Comparison of ENCODE assay signal across 11 mouse cellular contexts in the genomic region with DNA sequence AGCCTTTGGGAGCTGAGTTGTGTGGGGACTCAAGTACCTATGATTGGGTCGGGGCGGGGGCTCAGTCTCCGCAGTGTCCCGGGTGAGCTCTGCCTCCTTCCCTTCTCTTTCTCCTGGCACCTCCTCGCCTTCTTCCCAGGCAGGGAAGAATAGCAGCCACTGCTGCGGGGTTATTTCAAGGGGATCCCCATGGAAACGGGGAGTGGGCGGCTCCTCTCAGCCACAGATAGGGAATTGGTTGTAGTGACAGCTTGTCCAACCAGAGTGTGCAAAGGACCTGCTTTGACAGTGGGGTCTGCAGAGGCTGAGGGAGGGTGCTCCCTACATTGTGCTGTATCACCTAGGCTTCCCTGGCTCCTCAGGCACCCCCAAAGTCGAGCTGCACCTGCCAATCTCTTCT. TPM values are rescaled to one million over a fixed set of nuclear protein-coding genes. Genes with fewer than 3 reads are reported as not detected.
DNase-seq lines count a peak whose midpoint lies in the region; TF ChIP-seq lines count a peak whose summit lies in the region.
"Had no signal": no experiment of that assay in that cellular context is flagged by ENCODE, and none has a peak within 500 bp of the region (broad histone marks: within the 10 kb centered on the region; RNA-seq: fewer than 3 reads in every experiment).

No protein-coding gene starts in this region.

- H3K4me3 ChIP-seq in left cerebral cortex, adult 2 months: no peak overlapping the region

- peak overlapping the region; percentile 91 for H3K27ac ChIP-seq in left cerebral cortex, adult 2 months
- H3K27ac ChIP-seq: liver, embryonic 14.5 days had no signal

- TF ChIP-seq CTCF in left cerebral cortex, adult 2 months (IDR thresholded peaks at IDR 0.05): no peak

- peak; percentile 52 for DNase-seq in cerebellum, adult 11-12 months
- no peak for DNase-seq in cerebellum, postnatal 36 days
- peak; percentile 71 to 73 for DNase-seq in frontal cortex, postnatal 10 days (ENCODE audit: low spot score in 2 of 2)
- DNase-seq in left cerebral cortex, adult 2 months (ENCODE audit: extremely low spot score in 1 of 2, low spot score in 2 of 2): peak; percentile 70 to 78
- DNase-seq in right cerebral cortex, adult 18-20 months: peak; percentile 89
- no peak for DNase-seq in yolk sac, embryonic 10.5 days (ENCODE audit: low spot score)
- no peak for DNase-seq in adrenal gland, postnatal 36 days
- no peak for DNase-seq in adrenal gland, adult 2 months
- DNase-seq: thymus, postnatal 14 days had no signal

- intact Hi-C loops in left cerebral cortex, adult 2 months (cut with DNase I): no loop called here

RNA-seq across cellular contexts. Expression of gene Ppp2r2c, which starts 22.5 kb away (rescaled TPM):
- 100 to 1,000 TPM; 448 to 462 TPM for total RNA-seq in left cerebral cortex, adult 2 months (2021)
- 1 to 10 TPM; 4.0 to 6.6 TPM for total RNA-seq in adrenal gland, postnatal 36 days (2021)
- 1 to 10 TPM; 4.0 to 6.9 TPM for total RNA-seq in adrenal gland, adult 2 months (2021)
- 5.1 and 8.3 TPM in 2 replicates for polyA plus RNA-seq in adrenal gland, adult 2 months (2012; rRNA removed)
- total RNA-seq: hematopoietic stem cell, adult 5-6 weeks had no signal
- polyA plus RNA-seq: liver, embryonic 14.5 days had no signal

Comparison
In these comparisons a context has a peak if more than half of its experiments do, and no peak if none do; other contexts are left out.
1. DNase-seq: peak in cerebellum, adult 11-12 months (single experiment), frontal cortex, postnatal 10 days (2 of 2), left cerebral cortex, adult 2 months (2 of 2) and right cerebral cortex, adult 18-20 months (single experiment); none in cerebellum, postnatal 36 days (0 of 2), yolk sac, embryonic 10.5 days (single experiment), adrenal gland, postnatal 36 days (0 of 2) and adrenal gland, adult 2 months (single experiment).
2. RNA of gene Ppp2r2c, which starts 22.5 kb away (total RNA-seq): 448 to 462 TPM in left cerebral cortex, adult 2 months; 4.0 to 6.9 TPM in adrenal gland, adult 2 months and 4.0 to 6.6 TPM in adrenal gland, postnatal 36 days; every median in the first group is over 10 times any median in the second.